Mouse (Mus musculus): ENCODE results near the gene Slc7a7. TPM values are rescaled to one million over a fixed set of nuclear protein-coding genes. Genes with fewer than 3 reads are reported as not detected.

Slc7a7 gene
- polyA plus RNA-seq (2012; ENCODE audit: low replicate concordance), result 8.1 and 14.1 TPM in 2 replicates

DNA sequence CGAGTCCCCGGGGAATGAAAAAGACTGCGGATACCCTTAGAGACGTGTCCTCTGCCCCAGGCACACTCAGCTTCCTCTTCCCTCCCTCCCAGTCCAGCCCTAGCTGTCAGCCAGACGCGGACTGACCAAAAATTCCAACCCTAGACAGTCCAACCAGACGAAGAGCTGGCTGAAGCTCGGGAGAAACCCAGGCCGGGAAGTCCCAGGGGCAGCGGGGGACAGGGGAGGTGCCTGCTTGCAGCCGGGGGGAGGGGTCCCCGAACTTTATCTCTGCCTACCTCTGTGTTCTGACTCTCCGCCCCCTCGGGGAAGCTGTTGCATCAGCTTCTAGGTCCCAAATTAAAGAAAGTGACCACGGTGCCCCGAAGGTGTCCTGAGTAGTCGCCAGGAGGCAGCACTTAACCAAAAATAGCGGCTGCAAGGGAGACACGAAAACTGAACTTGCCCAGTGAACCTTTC, at the start of gene Slc7a7:
Gene Slc7a7, minus strand, starts transcription at position 158 of the 459 bp plus-strand sequence.

GRCm38 (mm10) chr14:54463959-54464292, 46.3 kb upstream of the Slc7a7 start, which contains the start of gene Lrp10:
Lrp10 (plus strand) TSS chr14:54464137.

DNA sequence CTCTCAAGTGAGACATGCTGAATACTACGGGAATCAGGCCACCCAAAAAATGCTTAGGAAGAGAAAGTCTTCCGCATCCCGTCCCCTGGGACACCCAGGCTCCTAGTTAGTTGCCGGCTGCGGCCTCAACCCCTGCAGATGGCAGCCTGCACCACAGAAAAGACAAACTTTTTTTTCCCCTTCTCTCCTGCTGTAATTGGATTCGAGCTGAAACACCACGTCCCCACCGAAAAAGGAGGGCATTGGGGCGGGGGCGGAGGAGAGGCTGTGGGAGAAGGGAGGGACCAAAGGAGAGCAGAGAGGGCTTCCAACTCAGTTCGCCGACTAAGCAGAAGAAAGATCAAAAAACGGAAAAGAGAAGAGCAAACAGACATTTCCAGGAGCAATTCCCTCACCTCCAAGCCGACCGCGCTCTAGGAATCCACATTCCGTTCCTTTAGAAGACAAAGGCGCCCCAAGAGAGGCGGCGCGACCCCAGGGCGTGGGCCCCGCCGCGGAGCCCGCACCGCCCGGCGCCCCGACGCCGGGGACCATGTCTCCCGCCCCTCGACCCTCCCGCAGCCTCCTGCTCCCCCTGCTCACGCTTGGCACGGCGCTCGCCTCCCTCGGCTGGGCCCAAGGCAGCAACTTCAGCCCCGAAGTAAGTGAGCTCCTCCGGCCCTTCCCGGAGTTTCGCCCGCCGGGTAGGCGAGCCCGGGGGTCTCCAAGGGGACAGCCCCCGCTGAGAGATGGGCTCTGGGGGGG, 13.9 kb upstream of the Slc7a7 start, which contains the start of gene Mmp14:
Gene Mmp14, plus strand, starts transcription at position 279 of the 744 bp plus-strand sequence.

DNA sequence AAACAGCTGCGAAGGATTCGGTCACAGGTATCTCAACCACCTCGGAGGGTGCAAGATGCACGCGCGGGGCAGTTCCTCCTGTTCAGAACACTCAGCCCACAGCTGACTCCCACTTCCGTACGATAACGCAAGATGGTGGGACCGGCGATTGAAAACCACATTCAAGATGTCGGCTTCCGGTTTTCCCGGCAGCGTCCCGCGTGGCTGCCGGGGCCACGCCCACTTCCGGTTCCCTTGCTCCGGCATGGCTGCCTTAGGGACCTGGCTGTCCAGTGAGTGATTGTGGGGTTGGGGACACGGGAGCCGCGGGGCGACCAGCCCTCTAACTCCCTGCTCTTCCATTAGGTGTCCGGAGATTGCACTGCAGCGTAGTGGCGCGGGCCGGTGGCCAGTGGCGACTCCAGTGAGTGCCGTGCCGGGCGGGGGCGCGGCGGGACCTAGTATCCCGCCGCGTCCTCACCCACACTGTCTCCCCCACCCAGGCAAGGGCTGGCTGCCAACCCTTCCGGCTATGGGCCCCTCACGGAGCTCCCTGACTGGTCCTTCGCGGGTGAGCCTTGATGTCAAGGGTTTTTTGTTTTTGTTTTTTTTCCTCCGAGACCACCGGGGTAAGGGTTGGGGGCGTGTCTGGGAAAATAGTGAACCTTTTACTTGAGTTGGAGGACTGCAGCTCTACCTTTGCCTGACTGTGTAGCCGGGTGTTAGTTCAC, 9.3 kb upstream of the Slc7a7 start, which contains the start of gene Mrpl52:
Gene Mrpl52, plus strand, starts transcription at position 221 of the 710 bp plus-strand sequence.

DNA sequence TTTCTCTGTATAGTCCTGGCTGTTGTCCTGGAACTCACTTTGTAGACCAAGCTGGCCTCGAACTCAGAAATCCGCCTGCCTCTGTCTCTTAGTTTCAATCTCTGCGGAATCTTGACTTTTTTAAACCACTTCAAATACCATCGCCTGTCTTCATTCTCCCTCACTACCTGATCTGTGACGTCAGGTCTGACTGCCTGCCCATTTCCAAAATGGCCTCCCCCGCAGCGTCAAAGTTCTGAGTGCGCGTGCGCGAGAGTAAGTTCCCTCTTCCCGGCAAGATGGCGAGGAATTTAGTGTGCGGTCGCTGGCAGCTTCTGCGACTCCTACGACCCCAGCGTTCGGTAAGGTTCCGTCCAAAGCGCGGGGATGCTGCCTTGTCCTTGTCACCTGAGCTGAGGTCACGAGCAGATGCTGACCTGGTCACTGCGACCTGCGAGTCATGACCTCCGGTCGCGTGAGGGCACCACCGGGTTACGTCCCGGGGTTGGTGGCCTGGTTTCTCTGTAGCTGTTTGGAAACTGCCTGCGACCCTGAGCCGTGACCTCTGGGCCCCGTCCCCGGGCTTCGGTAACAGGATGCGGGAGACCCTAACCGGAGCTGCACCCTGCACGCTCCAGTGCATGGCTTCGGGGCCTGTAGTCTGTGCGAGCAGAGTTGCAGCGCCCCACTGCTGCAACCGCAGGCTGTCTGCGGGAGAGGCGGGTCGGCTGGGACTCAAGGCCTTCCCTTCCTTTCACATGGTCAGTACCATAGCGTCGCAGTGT, 56.8 kb downstream of the Slc7a7 start, which contains the start of gene Oxa1l:
Gene Oxa1l, plus strand, starts transcription at position 258 of the 764 bp plus-strand sequence.

Other genes with a start within 250 kb of the Slc7a7 start
- gene Dad1, start 163.7 kb downstream of the Slc7a7 start, polyA plus RNA-seq (2012; ENCODE audit: low replicate concordance), result 37.1 and 63.9 TPM in 2 replicates
- 3.1 and 24.7 TPM in 2 replicates for gene Abhd4, start 163.6 kb downstream of the Slc7a7 start, polyA plus RNA-seq (2012; ENCODE audit: low replicate concordance)
- not detected in 2 replicates for gene Olfr49, start 132.8 kb downstream of the Slc7a7 start, polyA plus RNA-seq (2012; ENCODE audit: low replicate concordance)
- gene Oxa1l, start 56.9 kb downstream of the Slc7a7 start, polyA plus RNA-seq (2012; ENCODE audit: low replicate concordance), result 143 and 225 TPM in 2 replicates
- 1,477 and 3,957 TPM in 2 replicates for gene Mrpl52, start 9.1 kb upstream of the Slc7a7 start, polyA plus RNA-seq (2012; ENCODE audit: low replicate concordance)
- 220 and 342 TPM in 2 replicates for gene Mmp14, start 13.8 kb upstream of the Slc7a7 start, polyA plus RNA-seq (2012; ENCODE audit: low replicate concordance)
- gene Lrp10, start 46.4 kb upstream of the Slc7a7 start, polyA plus RNA-seq (2012; ENCODE audit: low replicate concordance), result 496 and 711 TPM in 2 replicates
- gene Rem2, start 58.3 kb upstream of the Slc7a7 start, polyA plus RNA-seq (2012; ENCODE audit: low replicate concordance), result 1.6 and 2.7 TPM in 2 replicates
- 96.6 and 164 TPM in 2 replicates for gene Prmt5, start 99.7 kb upstream of the Slc7a7 start, polyA plus RNA-seq (2012; ENCODE audit: low replicate concordance)
- 15.6 and 36.3 TPM in 2 replicates for gene Haus4, start 136.8 kb upstream of the Slc7a7 start, polyA plus RNA-seq (2012; ENCODE audit: low replicate concordance)
- gene Ajuba, start 159.8 kb upstream of the Slc7a7 start, polyA plus RNA-seq (2012; ENCODE audit: low replicate concordance), result 0.08 and 0.12 TPM in 2 replicates
- 2.6 and 13.9 TPM in 2 replicates for gene 4931414P19Rik, start 188.2 kb upstream of the Slc7a7 start, polyA plus RNA-seq (2012; ENCODE audit: low replicate concordance)
- 112 and 139 TPM in 2 replicates for gene Psmb5, start 200.2 kb upstream of the Slc7a7 start, polyA plus RNA-seq (2012; ENCODE audit: low replicate concordance)
- not detected in 2 replicates for gene Psmb11, start 203.7 kb upstream of the Slc7a7 start, polyA plus RNA-seq (2012; ENCODE audit: low replicate concordance)
- not detected in 2 replicates for gene Gm17606, start 223.2 kb upstream of the Slc7a7 start, polyA plus RNA-seq (2012; ENCODE audit: low replicate concordance)
- 2.7 and 4.7 TPM in 2 replicates for gene Cdh24, start 223.6 kb upstream of the Slc7a7 start, polyA plus RNA-seq (2012; ENCODE audit: low replicate concordance)

All from leukemia stem cell, adult 10-12 weeks (primary cell).